Mouse (Mus musculus): ENCODE data around the gene Tenm1. TPM values are rescaled to one million over a fixed set of nuclear protein-coding genes. Genes with fewer than 3 reads are reported as not detected.

The Tenm1 gene
- polyA plus RNA-seq, 1 experiment from 2014 or later: 1.8 TPM

GRCm38 (mm10) chrX:43235844-43236243 is 193.1 kb downstream of the Tenm1 start:
- no peak for ATAC-seq (ENCODE audit: insufficient number of reproducible peaks, low FRiP score, low TSS enrichment, low read depth)

DNA sequence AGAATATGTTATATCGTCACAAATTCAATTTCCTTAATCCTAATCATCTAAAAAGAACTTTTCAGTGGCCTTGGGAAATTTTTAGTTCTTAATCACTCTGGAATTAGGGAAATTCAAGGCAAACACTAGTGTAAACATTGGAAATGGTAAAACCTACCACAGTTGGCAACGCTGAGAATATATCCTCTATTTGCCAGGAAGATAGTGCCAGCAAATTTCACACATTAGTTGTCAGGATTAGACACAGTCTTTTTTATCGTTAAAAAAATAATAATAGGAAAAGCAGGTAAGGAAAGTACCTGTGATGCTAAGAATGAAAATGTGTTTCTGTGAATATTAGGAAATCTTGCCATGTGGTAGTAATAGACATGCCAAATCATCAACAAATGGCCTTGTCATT is 223.9 kb downstream of the Tenm1 start:
- Histone ChIP-seq H3K4me3 (replicated peaks) (no peak overlapping the region), H3K27me3 (no peaks in the 10 kb centered on the region), H3K9ac (no peak overlapping the region), H3K4me2 (replicated peaks) (no peak overlapping the region), H3K36me3 (no peaks in the 10 kb centered on the region), H3K9me3 (replicated peaks) (no peaks in the 10 kb centered on the region), H3K4me1 (no peaks in the 10 kb centered on the region), H3K27ac (replicated peaks) (no peak overlapping the region)
- no peak for ATAC-seq (ENCODE audit: insufficient number of reproducible peaks, low FRiP score, low TSS enrichment, low read depth)
- WGBS: 75% methylated on average over 3 of the region's 3 CpGs

More at GRCm38 (mm10) chrX:43235844-43236243, 193.1 kb downstream of the Tenm1 start:
- Histone ChIP-seq H3K4me2 (replicated peaks) (no peak overlapping the region), H3K4me1 (no peaks in the 10 kb centered on the region), H3K4me3 (replicated peaks) (no peak overlapping the region), H3K9me3 (replicated peaks) (no peaks in the 10 kb centered on the region), H3K9ac (no peak overlapping the region), H3K27ac (replicated peaks) (no peak overlapping the region), H3K27me3 (no peaks in the 10 kb centered on the region), H3K36me3 (no peaks in the 10 kb centered on the region)
- 67% methylated on average over 4 of the region's 4 CpGs for WGBS

DNA sequence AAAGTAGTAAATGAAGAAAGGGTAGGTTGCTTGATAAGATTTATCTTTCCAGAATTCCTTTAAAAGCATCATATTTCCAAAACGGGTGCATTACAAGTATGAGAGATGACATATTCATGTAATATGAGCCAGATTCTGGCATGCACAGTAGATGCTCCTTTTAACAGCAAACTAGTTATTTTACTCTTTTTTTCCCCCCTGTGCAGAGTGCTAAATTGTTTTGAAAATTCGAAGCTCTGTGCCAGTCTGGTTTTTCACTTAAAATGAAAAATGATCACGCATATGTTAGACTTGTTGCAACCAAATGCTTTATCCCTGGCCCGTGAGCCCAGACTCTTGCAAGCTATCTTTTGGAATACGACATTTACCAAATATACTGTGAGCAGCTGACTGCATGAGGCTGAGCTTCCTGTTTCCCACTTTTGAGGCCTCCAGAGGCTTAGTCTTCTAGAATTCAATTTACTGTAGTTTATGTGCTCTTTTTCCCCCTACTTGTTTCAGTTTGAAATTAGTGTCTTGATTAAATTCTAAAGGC is 226.6 kb downstream of the Tenm1 start:
- Histone ChIP-seq H3K27me3 (no peaks in the 10 kb centered on the region), H3K36me3 (no peaks in the 10 kb centered on the region), H3K4me3 (replicated peaks) (no peak overlapping the region), H3K9me3 (replicated peaks) (no peaks in the 10 kb centered on the region), H3K4me1 (no peaks in the 10 kb centered on the region), H3K4me2 (replicated peaks) (no peak overlapping the region), H3K9ac (no peak overlapping the region), H3K27ac (replicated peaks) (no peak overlapping the region)
- ATAC-seq (ENCODE audit: insufficient number of reproducible peaks, low FRiP score, low TSS enrichment, low read depth): no peak
- WGBS: 53% methylated on average over 5 of the region's 5 CpGs

DNA sequence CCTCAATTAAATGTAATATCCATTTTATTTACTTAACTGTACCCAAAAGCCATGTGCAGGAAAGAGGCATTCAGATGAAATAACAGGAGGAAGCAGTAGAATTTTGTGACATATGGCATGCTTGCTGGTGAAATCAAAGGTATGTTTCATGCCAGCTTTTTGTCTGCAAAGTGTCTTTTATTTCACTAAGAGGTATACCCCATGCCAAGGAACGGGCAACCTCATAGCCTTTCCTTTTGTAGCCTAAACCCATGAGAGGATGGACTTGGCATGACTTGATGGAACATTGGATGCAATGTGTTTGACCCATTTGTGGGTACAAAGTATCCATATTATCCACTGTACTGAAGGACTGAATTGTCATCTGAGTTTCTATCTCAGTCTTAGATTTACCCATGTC is 246.0 kb downstream of the Tenm1 start:
- Histone ChIP-seq H3K36me3 (no peaks in the 10 kb centered on the region), H3K9ac (no peak overlapping the region), H3K9me3 (replicated peaks) (no peaks in the 10 kb centered on the region), H3K27ac (replicated peaks) (no peak overlapping the region), H3K27me3 (no peaks in the 10 kb centered on the region), H3K4me1 (no peaks in the 10 kb centered on the region), H3K4me3 (replicated peaks) (no peak overlapping the region), H3K4me2 (replicated peaks) (no peak overlapping the region)
- ATAC-seq (ENCODE audit: insufficient number of reproducible peaks, low FRiP score, low TSS enrichment, low read depth): no peak
- 86% methylated on average over 1 of the region's 1 CpGs for WGBS

DNA sequence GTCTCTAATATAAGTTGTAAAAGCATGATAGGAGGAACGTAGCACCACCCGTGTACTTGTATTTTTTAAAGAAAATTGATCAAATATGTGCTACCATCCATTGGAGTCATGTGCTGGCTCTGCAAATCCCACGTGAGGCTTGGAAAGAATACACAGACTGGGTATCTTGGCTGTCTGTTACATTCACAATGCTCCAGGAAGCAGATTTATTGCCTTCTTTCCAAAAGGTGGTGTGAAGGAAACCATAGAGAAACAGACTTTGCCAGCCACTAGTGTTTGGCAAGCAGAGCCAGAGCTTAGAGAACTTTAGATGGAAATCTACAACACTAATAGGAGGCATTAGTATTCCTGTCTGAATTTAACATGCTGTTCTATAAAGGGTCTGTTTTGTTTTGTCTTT is 277.4 kb downstream of the Tenm1 start:
- ATAC-seq (ENCODE audit: insufficient number of reproducible peaks, low FRiP score, low TSS enrichment, low read depth): no peak
- no peaks in the 10 kb centered on the region for H3K36me3 ChIP-seq
- 83% methylated on average over 3 of the region's 3 CpGs for WGBS
- no peak overlapping the region for H3K27ac ChIP-seq (replicated peaks)
- no peaks in the 10 kb centered on the region for H3K27me3 ChIP-seq
- H3K4me1 ChIP-seq: no peaks in the 10 kb centered on the region
- H3K4me2 ChIP-seq (replicated peaks): no peak overlapping the region
- H3K4me3 ChIP-seq (replicated peaks): no peak overlapping the region
- H3K9me3 ChIP-seq (replicated peaks): no peaks in the 10 kb centered on the region
- H3K9ac ChIP-seq: no peak overlapping the region

DNA sequence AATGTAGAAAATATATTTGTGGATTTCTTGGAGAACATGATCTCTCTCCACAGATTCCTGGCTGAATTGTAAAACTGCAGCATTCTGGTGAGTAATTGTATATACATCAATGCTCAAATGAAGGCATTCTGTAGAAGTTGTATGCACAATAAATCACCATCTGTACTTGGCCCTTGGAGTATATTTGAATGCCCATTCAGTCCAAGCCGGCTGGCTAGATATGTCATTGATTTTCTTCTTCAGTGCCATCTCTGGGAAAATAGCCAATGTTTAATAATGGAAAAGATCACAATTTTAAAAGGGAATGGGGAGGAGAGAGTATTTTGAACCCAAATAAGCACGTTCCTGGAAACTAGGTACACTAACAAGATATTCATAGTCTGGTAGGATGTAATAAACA is 299.2 kb downstream of the Tenm1 start:
- Histone ChIP-seq H3K4me1 (no peaks in the 10 kb centered on the region), H3K4me2 (replicated peaks) (no peak overlapping the region), H3K27ac (replicated peaks) (no peak overlapping the region), H3K36me3 (no peaks in the 10 kb centered on the region), H3K4me3 (replicated peaks) (no peak overlapping the region), H3K9ac (no peak overlapping the region), H3K27me3 (no peaks in the 10 kb centered on the region), H3K9me3 (replicated peaks) (no peaks in the 10 kb centered on the region)
- ATAC-seq (ENCODE audit: insufficient number of reproducible peaks, low FRiP score, low TSS enrichment, low read depth): no peak
- 72% methylated on average over 2 of the region's 2 CpGs for whole genome bisulfite sequencing

GRCm38 (mm10) chrX:43122491-43122890 is 306.4 kb downstream of the Tenm1 start:
- 87% methylated on average over 1 of the region's 1 CpGs for WGBS
- ATAC-seq (ENCODE audit: insufficient number of reproducible peaks, low FRiP score, low TSS enrichment, low read depth): no peak
- no peak overlapping the region for H3K4me3 ChIP-seq (replicated peaks)
- no peak overlapping the region for H3K4me2 ChIP-seq (replicated peaks)
- H3K36me3 ChIP-seq: no peaks in the 10 kb centered on the region
- H3K4me1 ChIP-seq: no peaks in the 10 kb centered on the region
- no peak overlapping the region for H3K27ac ChIP-seq (replicated peaks)
- no peaks in the 10 kb centered on the region for H3K9me3 ChIP-seq (replicated peaks)
- no peaks in the 10 kb centered on the region for H3K27me3 ChIP-seq
- no peak overlapping the region for H3K9ac ChIP-seq

DNA sequence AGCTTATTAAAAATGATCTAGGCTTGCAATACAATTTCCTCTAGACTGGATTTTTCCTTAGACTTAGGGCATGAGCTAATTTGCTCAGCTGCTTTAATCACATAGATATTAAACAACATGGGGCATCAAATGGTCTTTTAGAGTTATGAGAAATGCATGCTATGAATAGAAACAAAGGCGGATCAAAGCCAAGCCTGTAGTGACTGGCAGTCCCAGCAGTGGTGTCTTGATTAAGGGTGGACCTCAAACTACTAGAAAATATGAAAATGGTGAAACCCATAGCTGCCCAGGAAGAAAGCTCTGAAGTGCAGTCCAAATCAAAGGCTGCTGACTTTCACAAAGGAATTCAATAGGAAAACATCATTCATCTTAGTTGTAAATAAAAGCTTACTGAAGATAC is 306.9 kb downstream of the Tenm1 start:
- H3K4me1 ChIP-seq: no peaks in the 10 kb centered on the region
- ATAC-seq (ENCODE audit: insufficient number of reproducible peaks, low FRiP score, low TSS enrichment, low read depth): no peak
- no peak overlapping the region for H3K4me3 ChIP-seq (replicated peaks)
- no peak overlapping the region for H3K9ac ChIP-seq
- H3K27me3 ChIP-seq: no peaks in the 10 kb centered on the region
- no peak overlapping the region for H3K27ac ChIP-seq (replicated peaks)
- H3K4me2 ChIP-seq (replicated peaks): no peak overlapping the region
- H3K9me3 ChIP-seq (replicated peaks): no peaks in the 10 kb centered on the region
- no peaks in the 10 kb centered on the region for H3K36me3 ChIP-seq
- 81% methylated on average over 1 of the region's 1 CpGs for WGBS

DNA sequence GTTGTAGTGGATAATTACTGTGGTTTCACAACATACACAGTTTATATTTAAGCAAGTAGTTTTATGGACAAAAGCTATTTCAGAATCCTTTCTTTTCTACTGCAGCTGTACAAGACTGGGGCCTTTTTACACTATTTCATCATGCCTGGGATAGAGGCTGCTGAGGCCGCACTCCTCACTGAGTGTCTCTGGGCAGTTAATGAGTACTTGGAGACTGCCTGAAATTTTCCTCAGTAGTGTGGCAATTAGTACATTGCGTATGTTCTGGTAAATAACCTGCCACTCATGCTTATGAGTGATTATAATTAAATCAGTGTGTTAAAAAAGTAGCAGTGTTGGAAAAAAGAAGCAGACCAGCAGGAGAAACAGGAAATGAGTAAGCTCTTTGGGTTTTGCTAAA is 442.8 kb downstream of the Tenm1 start:
- Histone ChIP-seq H3K4me1 (no peaks in the 10 kb centered on the region), H3K36me3 (no peaks in the 10 kb centered on the region), H3K4me2 (replicated peaks) (no peak overlapping the region), H3K9me3 (replicated peaks) (no peaks in the 10 kb centered on the region), H3K9ac (no peak overlapping the region), H3K27me3 (no peaks in the 10 kb centered on the region), H3K27ac (replicated peaks) (no peak overlapping the region), H3K4me3 (replicated peaks) (no peak overlapping the region)
- 56% methylated on average over 2 of the region's 2 CpGs for WGBS
- no peak for ATAC-seq (ENCODE audit: insufficient number of reproducible peaks, low FRiP score, low TSS enrichment, low read depth)

GRCm38 (mm10) chrX:42973562-42973961 is 455.4 kb downstream of the Tenm1 start:
- no peaks in the 10 kb centered on the region for H3K9me3 ChIP-seq (replicated peaks)
- no peak overlapping the region for H3K4me3 ChIP-seq (replicated peaks)
- H3K4me2 ChIP-seq (replicated peaks): no peak overlapping the region
- H3K27ac ChIP-seq (replicated peaks): no peak overlapping the region
- 4% methylated on average over 1 of the region's 1 CpGs for WGBS
- ATAC-seq (ENCODE audit: insufficient number of reproducible peaks, low FRiP score, low TSS enrichment, low read depth): no peak
- H3K4me1 ChIP-seq: no peaks in the 10 kb centered on the region
- H3K27me3 ChIP-seq: no peaks in the 10 kb centered on the region
- H3K9ac ChIP-seq: no peak overlapping the region
- no peaks in the 10 kb centered on the region for H3K36me3 ChIP-seq

DNA sequence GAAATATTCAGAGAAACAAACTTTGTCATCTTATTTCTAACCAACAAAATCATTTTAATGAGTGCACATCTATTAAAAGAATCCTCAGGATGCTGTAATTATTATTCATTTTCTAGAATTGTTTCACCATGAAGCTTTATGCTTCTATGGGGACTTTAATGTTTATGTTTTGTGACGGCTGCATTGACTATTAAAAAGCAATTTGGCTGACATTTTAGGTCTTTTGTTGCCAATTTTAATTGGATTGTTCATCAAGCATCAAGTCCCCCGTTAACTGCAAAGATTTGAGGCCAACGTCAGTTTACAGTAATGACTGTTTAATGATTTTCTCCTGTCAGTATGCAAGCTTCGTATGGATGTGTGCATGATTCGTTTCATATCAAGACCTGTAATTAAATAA is 461.3 kb downstream of the Tenm1 start:
- WGBS: 67% methylated on average over 5 of the region's 5 CpGs
- Histone ChIP-seq H3K27ac (replicated peaks) (no peak overlapping the region), H3K9ac (no peak overlapping the region), H3K27me3 (no peaks in the 10 kb centered on the region), H3K4me1 (no peaks in the 10 kb centered on the region), H3K4me2 (replicated peaks) (no peak overlapping the region), H3K9me3 (replicated peaks) (no peaks in the 10 kb centered on the region), H3K36me3 (no peaks in the 10 kb centered on the region), H3K4me3 (replicated peaks) (no peak overlapping the region)
- ATAC-seq (ENCODE audit: insufficient number of reproducible peaks, low FRiP score, low TSS enrichment, low read depth): no peak

DNA sequence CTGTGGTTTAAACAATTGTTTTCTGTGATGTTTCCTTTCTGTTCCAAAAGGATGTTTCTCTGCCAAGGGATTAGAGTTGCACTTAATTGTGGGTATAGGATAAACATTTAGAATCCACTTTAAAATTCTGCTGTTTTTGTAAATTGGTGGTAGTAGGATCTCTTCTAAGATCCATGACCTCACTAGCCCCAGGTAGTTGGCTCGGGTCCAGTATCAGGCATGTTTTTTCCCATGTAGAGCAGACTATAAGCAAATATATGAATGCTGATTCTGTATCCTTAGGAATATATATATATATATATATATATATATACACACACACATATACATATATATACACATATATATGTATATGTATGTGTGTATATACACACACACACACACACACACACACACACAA is 567.2 kb downstream of the Tenm1 start:
- 78% methylated on average over 1 of the region's 1 CpGs for WGBS
- Histone ChIP-seq H3K27me3 (no peaks in the 10 kb centered on the region), H3K9me3 (replicated peaks) (no peaks in the 10 kb centered on the region), H3K4me3 (replicated peaks) (no peak overlapping the region), H3K9ac (no peak overlapping the region), H3K4me2 (replicated peaks) (no peak overlapping the region), H3K27ac (replicated peaks) (no peak overlapping the region), H3K4me1 (no peaks in the 10 kb centered on the region), H3K36me3 (no peaks in the 10 kb centered on the region)
- ATAC-seq (ENCODE audit: insufficient number of reproducible peaks, low FRiP score, low TSS enrichment, low read depth): no peak
